Mouse (Mus musculus): Measurements from ENCODE around the gene Atg14. TPM values are rescaled to one million over a fixed set of nuclear protein-coding genes. Genes with fewer than 3 reads are reported as not detected.
A peak's percentile ranks its signal among the peaks of the same experiment; 100 is the strongest.
"Not testable (repeated sequence)": the region's sequence is repeated elsewhere in the genome, so short reads cannot be mapped to it uniquely, and the experiment has no call there.

The Atg14 gene
- total and polyA plus RNA-seq, 2 experiments from 2014 or later = 5.3 to 23.9 TPM

DNA sequence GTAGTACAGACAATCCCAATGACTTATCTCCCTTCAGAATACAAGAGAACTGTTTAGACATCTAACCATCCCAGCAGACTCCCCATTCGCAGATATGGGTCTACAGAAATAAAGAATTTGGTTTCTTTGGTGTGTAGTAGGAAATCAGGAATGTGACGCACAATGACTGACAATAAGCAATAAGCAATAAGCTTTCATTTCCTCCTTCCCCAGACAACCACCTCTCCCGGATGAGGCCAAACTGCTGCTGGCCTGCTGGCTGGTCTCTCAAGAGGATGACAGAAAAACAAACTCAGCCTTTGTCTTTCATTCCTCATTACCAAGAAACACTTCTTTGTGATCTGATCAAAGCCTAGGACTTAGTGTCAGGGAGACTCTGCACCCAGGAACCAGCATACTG, 28.2 kb downstream of the Atg14 start:
- no peak overlapping the region for H3K4me2 ChIP-seq (ENCODE audit: low read depth, low read length, poor library complexity, severe bottlenecking)
- WGBS = 93% methylated on average over 3 of the region's 3 CpGs
- H3K4me1 ChIP-seq (ENCODE audit: insufficient read depth, low read length) = no peaks in the 10 kb centered on the region
- no peak overlapping the region for H3K4me3 ChIP-seq (ENCODE audit: low read depth, low read length)
- H3K36me3 ChIP-seq (ENCODE audit: insufficient read depth, low read length) = peaks cover 46% of the 10 kb centered on the region
- no peak for DNase-seq (ENCODE audit: low spot score)
- H3K27me3 ChIP-seq (ENCODE audit: insufficient read depth, low read length) = no peaks in the 10 kb centered on the region
- H3K9me3 ChIP-seq (ENCODE audit: low read length) = no peaks in the 10 kb centered on the region
- no peak overlapping the region for H3K27ac ChIP-seq (ENCODE audit: low read depth, low read length)
- no peak overlapping the region for H3K9ac ChIP-seq (replicated peaks; ENCODE audit: low read length, poor library complexity, severe bottlenecking)
- TF ChIP-seq CTCF (IDR thresholded peaks at IDR 0.05) = no peak
- no peak for ATAC-seq (ENCODE audit: low FRiP score)

DNA sequence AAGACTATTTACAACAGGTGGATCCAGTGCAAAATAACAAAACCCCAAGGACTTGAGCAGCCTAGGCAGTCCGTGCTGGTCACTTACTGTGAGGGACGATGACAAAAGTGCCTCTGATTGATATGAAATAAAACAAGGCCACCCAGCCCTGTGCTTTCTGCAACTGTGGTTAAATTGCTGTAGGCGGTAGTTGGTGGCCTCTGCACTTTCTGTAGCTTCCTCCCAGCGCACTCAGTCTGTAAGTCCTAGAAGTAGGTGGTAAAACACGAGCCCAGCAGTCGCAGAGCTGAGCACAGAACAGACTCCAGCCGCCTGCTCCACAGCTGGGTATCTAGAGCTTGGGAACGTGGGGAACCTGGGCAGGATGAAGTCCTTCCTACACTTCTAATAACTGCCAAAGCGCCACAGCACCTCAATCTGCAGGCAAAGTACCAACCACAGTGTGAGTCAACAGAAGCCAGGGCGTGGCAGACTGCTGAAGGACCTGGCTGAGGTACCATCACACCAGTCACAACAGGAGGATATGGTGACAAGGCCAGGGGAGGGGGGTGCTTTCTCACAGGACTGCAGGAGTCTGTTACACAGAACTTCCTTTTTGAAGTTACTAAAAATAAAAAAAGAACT, 29.0 kb downstream of the Atg14 start:
- no peak overlapping the region for H3K27ac ChIP-seq (ENCODE audit: low read depth, low read length)
- no peak overlapping the region for H3K4me3 ChIP-seq (ENCODE audit: low read depth, low read length)
- WGBS = 95% methylated on average over 10 of the region's 10 CpGs
- H3K36me3 ChIP-seq (ENCODE audit: insufficient read depth, low read length) = peaks cover 37% of the 10 kb centered on the region
- H3K4me2 ChIP-seq (ENCODE audit: low read depth, low read length, poor library complexity, severe bottlenecking) = no peak overlapping the region
- no peaks in the 10 kb centered on the region for H3K9me3 ChIP-seq (ENCODE audit: low read length)
- no peak for DNase-seq (ENCODE audit: low spot score)
- no peaks in the 10 kb centered on the region for H3K4me1 ChIP-seq (ENCODE audit: insufficient read depth, low read length)
- H3K27me3 ChIP-seq (ENCODE audit: insufficient read depth, low read length) = no peaks in the 10 kb centered on the region
- H3K9ac ChIP-seq (replicated peaks; ENCODE audit: low read length, poor library complexity, severe bottlenecking) = no peak overlapping the region
- no peak for TF ChIP-seq CTCF (IDR thresholded peaks at IDR 0.05)
- ATAC-seq (ENCODE audit: low FRiP score) = no peak

GRCm38 (mm10) chr14:47535096-47535495, 35.4 kb downstream of the Atg14 start:
- no peak for ATAC-seq (ENCODE audit: low FRiP score)

GRCm38 (mm10) chr14:47534176-47534525, 36.3 kb downstream of the Atg14 start:
- H3K36me3 ChIP-seq (ENCODE audit: insufficient read depth, low read length) = no peaks in the 10 kb centered on the region
- H3K4me3 ChIP-seq (ENCODE audit: low read depth, low read length) = no peak overlapping the region
- no peak for TF ChIP-seq CTCF (IDR thresholded peaks at IDR 0.05)
- H3K27me3 ChIP-seq (ENCODE audit: insufficient read depth, low read length) = no peaks in the 10 kb centered on the region
- H3K27ac ChIP-seq (ENCODE audit: low read depth, low read length) = no peak overlapping the region
- no peak overlapping the region for H3K9ac ChIP-seq (replicated peaks; ENCODE audit: low read length, poor library complexity, severe bottlenecking)
- H3K4me1 ChIP-seq (ENCODE audit: insufficient read depth, low read length) = no peaks in the 10 kb centered on the region
- no peak overlapping the region for H3K4me2 ChIP-seq (ENCODE audit: low read depth, low read length, poor library complexity, severe bottlenecking)
- DNase-seq (ENCODE audit: low spot score) (no peak), ATAC-seq (ENCODE audit: low FRiP score) (peak; percentile 38; the same call in 1 of the 2 replicates)
- WGBS = 91% methylated on average over 5 of the region's 5 CpGs
- no peaks in the 10 kb centered on the region for H3K9me3 ChIP-seq (ENCODE audit: low read length)

More at GRCm38 (mm10) chr14:47535096-47535495, 35.4 kb downstream of the Atg14 start:
- 94% methylated on average over 1 of the region's 1 CpGs for WGBS
- no peak for DNase-seq (ENCODE audit: low spot score)
- Histone ChIP-seq H3K4me3 (ENCODE audit: low read depth, low read length) (no peak overlapping the region), H3K9ac (replicated peaks; ENCODE audit: low read length, poor library complexity, severe bottlenecking) (no peak overlapping the region), H3K27ac (ENCODE audit: low read depth, low read length) (no peak overlapping the region), H3K9me3 (ENCODE audit: low read length) (no peaks in the 10 kb centered on the region), H3K36me3 (ENCODE audit: insufficient read depth, low read length) (no peaks in the 10 kb centered on the region; the same call in 1 of the 2 replicates), H3K27me3 (ENCODE audit: insufficient read depth, low read length) (no peaks in the 10 kb centered on the region), H3K4me1 (ENCODE audit: insufficient read depth, low read length) (no peaks in the 10 kb centered on the region), H3K4me2 (ENCODE audit: low read depth, low read length, poor library complexity, severe bottlenecking) (no peak overlapping the region)
- no peak for TF ChIP-seq CTCF (IDR thresholded peaks at IDR 0.05)

GRCm38 (mm10) chr14:47533365-47534175, 36.9 kb downstream of the Atg14 start:
- no peaks in the 10 kb centered on the region for H3K36me3 ChIP-seq (ENCODE audit: insufficient read depth, low read length)
- no peak overlapping the region for H3K4me2 ChIP-seq (ENCODE audit: low read depth, low read length, poor library complexity, severe bottlenecking)
- H3K4me1 ChIP-seq (ENCODE audit: insufficient read depth, low read length) = no peaks in the 10 kb centered on the region
- ATAC-seq (ENCODE audit: low FRiP score) (peak; percentile 53; the same call in 1 of the 2 replicates), DNase-seq (ENCODE audit: low spot score) (peak; percentile 71)
- no peak overlapping the region for H3K27ac ChIP-seq (ENCODE audit: low read depth, low read length)
- 48% methylated on average over 11 of the region's 11 CpGs for WGBS
- no peaks in the 10 kb centered on the region for H3K27me3 ChIP-seq (ENCODE audit: insufficient read depth, low read length)
- no peak overlapping the region for H3K9ac ChIP-seq (replicated peaks; ENCODE audit: low read length, poor library complexity, severe bottlenecking)
- peak; percentile 68 for TF ChIP-seq CTCF (IDR thresholded peaks at IDR 0.05)
- no peak overlapping the region for H3K4me3 ChIP-seq (ENCODE audit: low read depth, low read length)
- H3K9me3 ChIP-seq (ENCODE audit: low read length) = no peaks in the 10 kb centered on the region

GRCm38 (mm10) chr14:47532496-47532895, 38.0 kb downstream of the Atg14 start:
- H3K4me2 ChIP-seq (ENCODE audit: low read depth, low read length, poor library complexity, severe bottlenecking) = no peak overlapping the region
- H3K36me3 ChIP-seq (ENCODE audit: insufficient read depth, low read length) = no peaks in the 10 kb centered on the region
- H3K4me3 ChIP-seq (ENCODE audit: low read depth, low read length) = no peak overlapping the region
- H3K27me3 ChIP-seq (ENCODE audit: insufficient read depth, low read length) = no peaks in the 10 kb centered on the region
- 61% methylated on average over 1 of the region's 1 CpGs for whole genome bisulfite sequencing
- DNase-seq (ENCODE audit: low spot score) (no peak), ATAC-seq (ENCODE audit: low FRiP score) (no peak)
- no peak for TF ChIP-seq CTCF (IDR thresholded peaks at IDR 0.05)
- no peaks in the 10 kb centered on the region for H3K4me1 ChIP-seq (ENCODE audit: insufficient read depth, low read length)
- no peak overlapping the region for H3K27ac ChIP-seq (ENCODE audit: low read depth, low read length)
- H3K9ac ChIP-seq (replicated peaks; ENCODE audit: low read length, poor library complexity, severe bottlenecking) = no peak overlapping the region
- no peaks in the 10 kb centered on the region for H3K9me3 ChIP-seq (ENCODE audit: low read length)

DNA sequence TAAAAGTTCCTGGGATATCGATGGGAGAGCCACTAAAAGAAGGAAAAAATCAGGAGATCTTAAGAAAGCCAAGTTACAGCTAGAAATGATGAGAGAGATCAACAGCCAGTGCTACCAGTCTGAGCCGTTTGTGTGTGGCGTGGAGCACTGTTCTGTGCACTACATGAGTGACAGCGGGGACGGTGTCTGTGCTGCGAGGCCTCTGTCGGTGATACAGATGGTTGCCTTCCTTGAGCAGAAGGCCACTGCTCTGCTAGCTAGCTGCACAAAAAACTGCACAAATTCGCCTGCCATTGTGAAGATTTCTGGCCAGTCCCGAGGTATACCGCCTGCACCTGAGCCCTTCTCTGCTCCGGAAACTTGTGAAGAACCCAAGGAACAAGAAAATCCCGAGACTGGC, 40.9 kb downstream of the Atg14 start:
- not testable (repeated sequence) for ATAC-seq (ENCODE audit: low FRiP score); H3K4me2 ChIP-seq (ENCODE audit: low read depth, low read length, poor library complexity, severe bottlenecking); H3K4me1 ChIP-seq (ENCODE audit: insufficient read depth, low read length)

More for the DNA sequence above, 40.9 kb downstream of the Atg14 start:
- H3K9ac ChIP-seq (replicated peaks; ENCODE audit: low read length, poor library complexity, severe bottlenecking); H3K27ac ChIP-seq (ENCODE audit: low read depth, low read length); H3K27me3 ChIP-seq (ENCODE audit: insufficient read depth, low read length); H3K4me3 ChIP-seq (ENCODE audit: low read depth, low read length); DNase-seq (ENCODE audit: low spot score); H3K9me3 ChIP-seq (ENCODE audit: low read length); H3K36me3 ChIP-seq (ENCODE audit: insufficient read depth, low read length): not testable (repeated sequence)
- 94% methylated on average over 9 of the region's 12 CpGs for WGBS
